Mouse (Mus musculus) kidney, embryonic 16.5 days (tissue): Measurements from ENCODE around the gene Gm10197. TPM values are rescaled to one million over a fixed set of nuclear protein-coding genes. Genes with fewer than 3 reads are reported as not detected.

Experiments
- ATAC-seq: fragments of 200-750 bp; cut with Nextera tagmentation; 2 replicates; pipeline ENCODE4 v1.8.0; 2017; ENCODE audit warnings: moderate TSS enrichment; ENCODE audit not compliant: low FRiP score, low TSS enrichment
- H3K27ac ChIP-seq: fragments of 300-500 bp; sonication (generic); 2 replicates; pipeline ENCODE4 v1.5.1; 2014; ENCODE audit warnings: low read length
- H3K27me3 ChIP-seq: fragments of 300-500 bp; sonication (generic); 2 replicates; pipeline ENCODE4 v1.6.1; 2014; ENCODE audit warnings: low read length, control low read depth, mixed read lengths; ENCODE audit not compliant: insufficient read depth
- H3K36me3 ChIP-seq: fragments of 300-500 bp; sonication (generic); 2 replicates; pipeline ENCODE4 v1.6.1; 2014; ENCODE audit warnings: low read length, control low read depth, mixed read lengths; ENCODE audit not compliant: insufficient read depth
- H3K4me1 ChIP-seq: fragments of 300-500 bp; sonication (generic); 2 replicates; pipeline ENCODE4 v1.6.1; 2014; ENCODE audit warnings: low read length, control low read depth, mixed read lengths; ENCODE audit not compliant: insufficient read depth
- H3K4me2 ChIP-seq: fragments of 300-500 bp; sonication (generic); replicated peaks from 2 replicates; pipeline ENCODE4 v1.6.1; 2014; ENCODE audit warnings: low read depth, low read length
- H3K4me3 ChIP-seq: fragments of 300-500 bp; sonication (generic); 2 replicates; pipeline ENCODE4 v1.5.1; 2014; ENCODE audit warnings: mild to moderate bottlenecking, low read length
- H3K9ac ChIP-seq: fragments of 300-500 bp; sonication (generic); replicated peaks from 2 replicates; pipeline ENCODE4 v1.6.1; 2014; ENCODE audit warnings: low read length
- H3K9me3 ChIP-seq: fragments of 300-500 bp; sonication (generic); 2 replicates; pipeline ENCODE4 v1.6.1; 2016; ENCODE audit warnings: low read length, control low read depth
- WGBS: fragments of 180-500 bp; shearing (Covaris S2); extraction: QIAGEN DNeasy Blood & Tissue Kit; methylation state at CpG from one replicate; pipeline ENCODE4 v1.1.7; 2014; 5-methylcytosine and 5-hydroxymethylcytosine counted together
- polyA plus RNA-seq: library from polyadenylated mRNA; unstranded; fragments of >200 nt; fragmentation: Nextera tagmentation; extraction: Ambion mirVana; gene quantifications from 2 replicates; pipeline ENCODE4 v1.2.1, GENCODE M21; 2015

The Gm10197 gene
- polyA plus RNA-seq, 1 experiment from 2014 or later, result not detected

- no peaks in the 10 kb centered on the region for H3K36me3 ChIP-seq
- H3K27me3 ChIP-seq, result no peaks in the 10 kb centered on the region
- H3K9ac ChIP-seq, result no peak overlapping the region
- H3K4me1 ChIP-seq, result peaks cover 37% of the 10 kb centered on the region
- no peak for ATAC-seq
- H3K4me3 ChIP-seq, result no peak overlapping the region
- H3K9me3 ChIP-seq, result no peaks in the 10 kb centered on the region
- H3K27ac ChIP-seq, result no peak overlapping the region
- H3K4me2 ChIP-seq, result peak overlapping the region; percentile 64
- 60% methylated on average over 6 of the region's 6 CpGs for WGBS
Observed at GRCm38 (mm10) chr19:53324866-53325265, 46.7 kb downstream of the Gm10197 start.

- 92% methylated on average over 12 of the region's 12 CpGs for WGBS
- H3K9me3 ChIP-seq, result no peaks in the 10 kb centered on the region
- H3K27me3 ChIP-seq, result no peaks in the 10 kb centered on the region
- H3K4me1 ChIP-seq, result peaks cover 36% of the 10 kb centered on the region
- no peak for ATAC-seq
- H3K4me2 ChIP-seq, result no peak overlapping the region
- no peak overlapping the region for H3K27ac ChIP-seq
- no peak overlapping the region for H3K4me3 ChIP-seq
- no peaks in the 10 kb centered on the region for H3K36me3 ChIP-seq
- H3K9ac ChIP-seq, result no peak overlapping the region
Observed at GRCm38 (mm10) chr19:53322438-53323048, 49.0 kb downstream of the Gm10197 start.

Other genes starting within 250 kb of the Gm10197 start
- 85.1 and 87.0 TPM in 2 replicates for gene Add3, start 231.3 kb downstream of the Gm10197 start, polyA plus RNA-seq
- gene Mxi1, start 61.2 kb downstream of the Gm10197 start, polyA plus RNA-seq, result 19.2 and 32.1 TPM in 2 replicates
- 39.1 and 40.1 TPM in 2 replicates for gene Smndc1, start 18.8 kb upstream of the Gm10197 start, polyA plus RNA-seq
- 9.6 and 9.7 TPM in 2 replicates for gene Dusp5, start 157.3 kb upstream of the Gm10197 start, polyA plus RNA-seq
- 395 and 457 TPM in 2 replicates for gene Nutf2-ps1, start 217.3 kb upstream of the Gm10197 start, polyA plus RNA-seq
- 68.3 and 70.7 TPM in 2 replicates for gene Smc3, start 228.6 kb upstream of the Gm10197 start, polyA plus RNA-seq